Mouse (Mus musculus): ENCODE results near the gene Gemin4. TPM values are rescaled to one million over a fixed set of nuclear protein-coding genes. Genes with fewer than 3 reads are reported as not detected.

The Gemin4 gene
- polyA plus RNA-seq, 1 experiment from 2014 or later, result 28.3 TPM

- Histone ChIP-seq H3K9ac (peak within 1 kb of the TSS; percentile 77), H3K27me3 (no peaks in the 10 kb centered on the region), H3K4me2 (peak within 1 kb of the TSS; percentile 96), H3K4me3 (peak within 1 kb of the TSS; percentile 94), H3K36me3 (no peaks in the 10 kb centered on the region), H3K4me1 (peaks cover 13% of the 10 kb centered on the region), H3K27ac (peak within 1 kb of the TSS; percentile 71), H3K9me3 (no peaks in the 10 kb centered on the region)
- under 1% methylated on average over 37 of the region's 37 CpGs for WGBS
- peak; percentile 87 for ATAC-seq (ENCODE audit: borderline replicate concordance, extremely low read depth, low FRiP score, low TSS enrichment)
Observed at GRCm38 (mm10) chr11:76179495-76180145, 37.8 kb downstream of the Gemin4 start, which contains the start of the genes Vps53 and Fam57a. Gene Vps53, minus strand, starts transcription at chr11:76179647. Gene Fam57a, plus strand, starts transcription at chr11:76179671.

GRCm38 (mm10) chr11:76178726-76179494 lies 38.6 kb downstream of the Gemin4 start:
- H3K4me1 ChIP-seq, result peaks cover 13% of the 10 kb centered on the region
- H3K27me3 ChIP-seq, result no peaks in the 10 kb centered on the region
- peak overlapping the region; percentile 77 for H3K9ac ChIP-seq
- peak overlapping the region; percentile 71 for H3K27ac ChIP-seq
- peak; percentile 73 for ATAC-seq (ENCODE audit: borderline replicate concordance, extremely low read depth, low FRiP score, low TSS enrichment)
- H3K36me3 ChIP-seq, result peaks cover under 1% of the 10 kb centered on the region; the same call in 1 of the 2 replicates
- H3K4me3 ChIP-seq, result peak overlapping the region; percentile 94
- WGBS, result 2% methylated on average over 28 of the region's 28 CpGs
- H3K4me2 ChIP-seq, result peak overlapping the region; percentile 96
- no peaks in the 10 kb centered on the region for H3K9me3 ChIP-seq

- ATAC-seq (ENCODE audit: borderline replicate concordance, extremely low read depth, low FRiP score, low TSS enrichment), result no peak
- H3K4me1 ChIP-seq, result peaks cover 9% of the 10 kb centered on the region; the same call in 1 of the 2 replicates
- peaks cover 10% of the 10 kb centered on the region for H3K36me3 ChIP-seq
- no peak overlapping the region for H3K4me2 ChIP-seq
- H3K9me3 ChIP-seq, result no peaks in the 10 kb centered on the region
- H3K9ac ChIP-seq, result no peak overlapping the region
- 63% methylated on average over 5 of the region's 5 CpGs for WGBS
- H3K4me3 ChIP-seq, result no peak overlapping the region
- H3K27ac ChIP-seq, result no peak overlapping the region
- H3K27me3 ChIP-seq, result no peaks in the 10 kb centered on the region
Observed at GRCm38 (mm10) chr11:76170207-76170606, 47.3 kb downstream of the Gemin4 start.

- H3K27ac ChIP-seq, result no peak overlapping the region
- H3K4me1 ChIP-seq, result peaks cover 9% of the 10 kb centered on the region; the same call in 1 of the 2 replicates
- H3K9me3 ChIP-seq, result no peaks in the 10 kb centered on the region
- no peak for ATAC-seq (ENCODE audit: borderline replicate concordance, extremely low read depth, low FRiP score, low TSS enrichment)
- no peaks in the 10 kb centered on the region for H3K27me3 ChIP-seq
- H3K4me3 ChIP-seq, result no peak overlapping the region
- 81% methylated on average over 3 of the region's 3 CpGs for WGBS
- H3K36me3 ChIP-seq, result peaks cover 10% of the 10 kb centered on the region
- no peak overlapping the region for H3K9ac ChIP-seq
- no peak overlapping the region for H3K4me2 ChIP-seq
Observed at GRCm38 (mm10) chr11:76168976-76169375, 48.5 kb downstream of the Gemin4 start.

GRCm38 (mm10) chr11:76167079-76167765 lies 50.2 kb downstream of the Gemin4 start:
- H3K36me3 ChIP-seq, result peaks cover 8% of the 10 kb centered on the region
- no peak overlapping the region for H3K4me2 ChIP-seq
- 12% methylated on average over 5 of the region's 5 CpGs for WGBS
- no peak overlapping the region; the same call in 1 of the 2 replicates for H3K27ac ChIP-seq
- H3K27me3 ChIP-seq, result no peaks in the 10 kb centered on the region
- H3K4me1 ChIP-seq, result peaks cover 9% of the 10 kb centered on the region; the same call in 1 of the 2 replicates
- no peaks in the 10 kb centered on the region for H3K9me3 ChIP-seq
- peak; percentile 57; the same call in 1 of the 2 replicates for ATAC-seq (ENCODE audit: borderline replicate concordance, extremely low read depth, low FRiP score, low TSS enrichment)
- H3K4me3 ChIP-seq, result no peak overlapping the region
- H3K9ac ChIP-seq, result no peak overlapping the region

GRCm38 (mm10) chr11:76166657-76167056 lies 50.8 kb downstream of the Gemin4 start:
- peak; percentile 27; the same call in 1 of the 2 replicates for ATAC-seq (ENCODE audit: borderline replicate concordance, extremely low read depth, low FRiP score, low TSS enrichment)

More at GRCm38 (mm10) chr11:76166657-76167056, 50.8 kb downstream of the Gemin4 start:
- peaks cover 9% of the 10 kb centered on the region; the same call in 1 of the 2 replicates for H3K4me1 ChIP-seq
- H3K27ac ChIP-seq, result no peak overlapping the region; the same call in 1 of the 2 replicates
- WGBS, result 86% methylated on average over 4 of the region's 4 CpGs
- H3K4me2 ChIP-seq, result no peak overlapping the region
- H3K4me3 ChIP-seq, result no peak overlapping the region
- 0 out of 2 replicates have a peak, but pooled peaks cover 4% of the 10 kb centered on the region for H3K36me3 ChIP-seq
- H3K9me3 ChIP-seq, result no peaks in the 10 kb centered on the region
- H3K9ac ChIP-seq, result no peak overlapping the region
- no peaks in the 10 kb centered on the region for H3K27me3 ChIP-seq

Other genes with a start within 250 kb of the Gemin4 start
- 5.7 and 5.9 TPM in 2 replicates for gene 1700016K19Rik, start 217.8 kb downstream of the Gemin4 start, polyA plus RNA-seq (2015; fragmentation: Nextera tagmentation; extraction: Ambion mirVana)
- gene Rflnb, start 189.9 kb downstream of the Gemin4 start, polyA plus RNA-seq (2015; fragmentation: Nextera tagmentation; extraction: Ambion mirVana), result 49.1 and 49.6 TPM in 2 replicates
- gene Vps53, start 38.0 kb downstream of the Gemin4 start, polyA plus RNA-seq (2015; fragmentation: Nextera tagmentation; extraction: Ambion mirVana), result 36.0 and 36.9 TPM in 2 replicates
- 32.2 and 34.4 TPM in 2 replicates for gene Fam57a, start 38.0 kb downstream of the Gemin4 start, polyA plus RNA-seq (2015; fragmentation: Nextera tagmentation; extraction: Ambion mirVana)
- 0.50 and 1.5 TPM in 2 replicates for gene Dbil5, start 56 bp downstream of the Gemin4 start, polyA plus RNA-seq (2015; fragmentation: Nextera tagmentation; extraction: Ambion mirVana)
- gene Mrm3, start 26.1 kb upstream of the Gemin4 start, polyA plus RNA-seq (2015; fragmentation: Nextera tagmentation; extraction: Ambion mirVana), result 21.8 and 22.4 TPM in 2 replicates
- 128 and 138 TPM in 2 replicates for gene Glod4, start 26.1 kb upstream of the Gemin4 start, polyA plus RNA-seq (2015; fragmentation: Nextera tagmentation; extraction: Ambion mirVana)
- 24.0 and 24.4 TPM in 2 replicates for gene Nxn, start 181.5 kb upstream of the Gemin4 start, polyA plus RNA-seq (2015; fragmentation: Nextera tagmentation; extraction: Ambion mirVana)
- gene Timm22, start 189.3 kb upstream of the Gemin4 start, polyA plus RNA-seq (2015; fragmentation: Nextera tagmentation; extraction: Ambion mirVana), result 105 and 106 TPM in 2 replicates

All from lung, embryonic 15.5 days (tissue).